Mouse (Mus musculus) spleen, postnatal 14 days (tissue): ENCODE measurements around the gene Btbd35f7.
"Not testable (repeated sequence)": the region's sequence is repeated elsewhere in the genome, so short reads cannot be mapped to it uniquely, and the experiment has no call there.

Experiments used
- DNase-seq, 2 experiments: peaks; one replicate each; pipeline ENCODE4 v3.0.0; 2021 to 2022; ENCODE audit warnings: low spot score in 2 of 2

Gene Btbd35f7

DNA sequence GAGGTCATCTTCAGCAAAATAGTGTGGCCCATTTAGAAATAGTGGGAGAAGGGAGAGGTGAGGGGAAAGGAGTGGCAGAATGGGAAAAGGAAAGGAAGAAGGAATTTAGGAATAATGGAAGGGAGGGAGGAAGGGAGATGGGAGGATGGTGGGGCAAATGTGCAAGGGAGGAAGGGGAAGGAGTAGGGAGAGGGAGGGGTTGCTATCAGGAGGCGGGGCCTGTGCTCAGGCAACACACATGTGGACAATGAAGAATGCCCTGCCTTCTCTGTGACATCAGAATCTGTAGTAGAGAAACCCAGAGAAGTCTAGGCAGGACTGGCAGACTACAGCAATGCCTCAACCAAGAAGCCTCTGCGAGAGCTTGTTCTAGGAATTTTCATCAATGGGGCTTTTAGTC, at the start of gene Btbd35f7:
Gene Btbd35f7 (plus strand): TSS at position 301 of the 400 bp plus-strand sequence.
- not testable (repeated sequence) for DNase-seq
